Mouse (Mus musculus) layer of hippocampus, adult 18-20 months (tissue): Measurements from ENCODE around the gene Chchd5. TPM values are rescaled to one million over a fixed set of nuclear protein-coding genes. Genes with fewer than 3 reads are reported as not detected.

Experiments used
- DNase-seq, 2 experiments: peaks; one replicate each; pipeline ENCODE4 v3.0.0; 2022; ENCODE audit warnings: low spot score in 2 of 2
- total RNA-seq, 2 experiments: library from RNA; stranded (reverse); gene quantifications; 2 replicates each; pipeline ENCODE4 v1.2.3; 2021

Gene Chchd5
- total RNA-seq, 2 experiments from 2014 or later: 12.1 to 12.2 TPM

DNA sequence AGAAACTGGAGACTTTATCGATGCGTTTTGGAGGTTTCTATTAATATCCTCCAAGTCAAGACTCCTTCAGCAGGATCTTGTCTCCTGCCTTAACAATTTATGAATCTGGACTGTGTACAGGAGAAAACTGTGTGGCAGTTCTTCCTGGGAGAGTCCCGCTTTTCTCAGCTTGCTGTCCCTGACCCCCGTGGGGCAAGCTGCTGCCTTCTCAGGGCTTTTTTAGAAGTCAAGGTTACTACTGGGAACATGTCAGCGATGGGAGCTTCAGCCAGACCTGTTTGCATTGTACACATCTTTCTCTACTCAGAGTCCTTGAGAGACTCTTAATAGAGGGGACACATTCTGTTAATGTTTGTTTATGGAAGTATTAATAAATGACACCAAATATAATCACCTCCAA lies 20.9 kb downstream of the Chchd5 start:
- no peak for DNase-seq

DNA sequence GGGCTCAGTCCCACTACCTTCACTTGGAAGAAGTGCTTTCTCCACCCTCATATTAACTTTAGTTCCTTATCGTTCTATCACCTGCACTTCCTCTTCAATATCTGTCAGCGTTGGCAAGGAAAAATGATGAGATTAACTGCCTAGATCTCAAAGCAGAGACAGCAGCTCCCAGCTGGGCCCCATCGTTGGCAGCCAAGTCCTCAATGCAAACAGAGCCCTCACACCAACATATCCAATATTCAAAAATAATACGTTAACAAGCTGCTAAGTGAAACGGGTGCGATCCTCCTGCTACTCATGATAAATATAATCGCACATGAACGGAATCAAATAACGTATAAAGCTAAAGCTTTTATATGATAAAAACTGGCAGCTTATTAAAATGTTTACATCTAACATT lies 21.6 kb downstream of the Chchd5 start:
- peak in 1 of 2 experiments; percentile 19 for DNase-seq

DNA sequence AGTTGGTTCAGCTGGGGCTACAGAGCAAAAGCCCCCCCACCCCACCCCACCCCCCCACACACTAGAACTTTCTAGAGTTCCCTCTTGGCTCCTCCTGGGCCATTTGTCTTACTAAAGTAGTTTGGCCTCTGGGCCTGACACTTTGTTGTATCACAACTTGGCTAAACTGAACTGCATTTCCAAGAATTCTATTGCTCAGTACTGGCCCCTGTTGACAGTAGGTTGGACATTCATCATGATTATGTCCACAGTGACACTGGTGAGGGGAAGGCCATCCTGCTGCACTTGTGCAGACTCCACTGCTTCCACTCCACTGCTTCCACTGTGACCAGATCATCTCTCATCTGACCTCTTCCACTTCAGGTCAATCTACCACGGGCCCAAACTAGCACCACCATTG lies 23.3 kb downstream of the Chchd5 start:
- no peak for DNase-seq

DNA sequence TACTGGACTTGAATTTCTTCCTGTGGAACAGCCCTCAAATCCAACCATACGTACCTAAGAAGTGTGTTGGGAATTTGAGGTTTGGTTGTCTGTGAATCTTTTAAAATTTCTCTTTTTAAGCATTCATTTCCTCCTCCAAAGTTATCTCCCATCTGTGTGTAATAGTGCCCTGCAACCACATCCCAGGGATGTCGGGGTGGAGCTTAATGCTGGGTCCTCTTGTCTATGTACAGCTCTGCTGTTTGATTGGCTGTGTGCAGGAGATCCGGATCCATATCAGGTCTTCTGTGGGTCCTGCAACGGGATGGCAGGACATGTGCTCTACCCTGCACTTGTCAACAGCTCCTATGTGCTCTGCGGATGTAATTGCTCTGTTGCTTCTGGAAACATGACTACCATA lies 35.3 kb downstream of the Chchd5 start:
- no peak for DNase-seq

DNA sequence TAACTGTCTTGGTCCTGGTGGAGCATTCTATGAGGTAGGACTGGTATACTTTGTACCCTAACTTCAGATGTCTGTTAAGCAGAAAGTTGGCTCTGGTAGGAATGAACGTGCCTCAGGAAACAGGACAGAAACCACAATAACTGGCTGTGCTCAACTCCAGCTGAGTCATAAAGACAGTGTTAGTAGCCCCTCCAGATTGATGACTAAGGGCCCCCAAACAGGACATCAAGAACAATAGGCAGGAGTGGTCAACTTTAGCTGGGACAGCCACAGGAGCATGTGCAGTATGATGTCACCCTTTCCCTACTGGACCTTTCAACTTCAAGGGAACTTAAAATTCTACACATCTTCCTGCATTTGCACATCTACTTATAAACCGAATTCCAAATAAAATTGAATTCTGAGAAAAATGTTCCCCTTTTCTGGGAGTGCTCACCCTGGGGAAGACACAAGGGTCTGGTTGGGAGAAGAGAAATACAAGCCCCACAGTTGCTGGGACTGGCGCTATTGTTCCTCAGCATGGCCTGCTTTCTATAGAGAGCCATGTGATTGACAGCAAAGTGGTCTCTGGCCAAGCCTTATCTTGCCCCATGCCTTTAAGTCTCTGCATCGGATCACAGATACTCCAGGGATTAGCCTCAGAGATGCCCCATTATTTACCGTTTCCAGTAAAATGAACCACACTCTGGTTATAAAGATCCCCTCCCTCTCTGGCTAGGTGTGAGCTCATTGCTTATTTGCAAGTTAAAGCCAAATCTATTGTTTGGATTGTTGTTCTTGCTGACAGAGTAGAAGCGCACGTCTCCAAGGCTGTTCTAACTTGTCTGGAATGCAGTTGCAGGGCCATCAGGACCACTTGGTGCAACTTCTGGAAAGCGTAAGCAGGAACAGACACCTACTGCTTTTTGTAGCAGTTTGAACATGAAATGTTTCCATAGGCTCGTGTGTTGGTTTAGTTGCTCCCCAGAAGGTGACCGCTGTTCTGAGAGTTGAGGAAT lies 37.3 kb downstream of the Chchd5 start:
- no peak for DNase-seq

DNA sequence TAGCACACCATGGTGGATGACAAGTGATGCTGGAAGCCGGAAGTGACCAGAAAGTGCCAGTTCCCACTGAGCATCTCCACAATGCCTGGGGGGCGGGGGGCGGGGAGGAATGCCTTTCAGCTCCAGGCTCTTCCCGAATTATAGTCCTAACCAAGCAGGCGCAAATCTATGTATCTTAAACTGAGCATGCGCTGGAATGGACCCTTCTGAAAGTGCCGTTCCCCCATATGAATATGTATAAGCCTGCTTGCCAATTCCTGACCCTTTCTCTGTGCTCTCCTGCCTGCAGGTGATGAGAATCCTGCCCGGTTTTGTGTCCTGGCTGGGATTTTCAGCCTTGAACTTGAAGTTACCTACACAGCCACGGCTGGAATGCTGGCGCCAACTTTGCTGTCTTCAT lies 43.9 kb downstream of the Chchd5 start:
- DNase-seq: no peak

DNA sequence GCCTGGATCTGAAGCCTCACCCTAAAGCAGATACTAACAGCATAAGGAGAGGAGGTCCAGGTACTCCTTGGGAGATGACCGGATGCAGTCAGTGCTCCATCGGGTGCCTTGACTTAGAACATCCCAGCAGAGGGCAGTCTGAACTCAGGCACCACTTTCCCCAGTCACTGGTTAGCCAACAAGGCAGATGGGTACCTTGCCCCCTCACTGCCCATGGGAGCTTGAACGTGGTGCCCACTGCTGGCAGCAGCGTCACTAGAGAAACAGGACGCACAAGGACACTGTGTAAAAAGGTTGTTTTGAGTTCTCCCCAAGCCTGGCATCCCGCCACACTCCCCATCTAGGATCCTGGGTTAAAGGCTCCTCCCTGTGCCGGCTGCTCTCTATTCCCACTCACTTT lies 45.0 kb downstream of the Chchd5 start:
- peak in 1 of 2 experiments; percentile 71 for DNase-seq

DNA sequence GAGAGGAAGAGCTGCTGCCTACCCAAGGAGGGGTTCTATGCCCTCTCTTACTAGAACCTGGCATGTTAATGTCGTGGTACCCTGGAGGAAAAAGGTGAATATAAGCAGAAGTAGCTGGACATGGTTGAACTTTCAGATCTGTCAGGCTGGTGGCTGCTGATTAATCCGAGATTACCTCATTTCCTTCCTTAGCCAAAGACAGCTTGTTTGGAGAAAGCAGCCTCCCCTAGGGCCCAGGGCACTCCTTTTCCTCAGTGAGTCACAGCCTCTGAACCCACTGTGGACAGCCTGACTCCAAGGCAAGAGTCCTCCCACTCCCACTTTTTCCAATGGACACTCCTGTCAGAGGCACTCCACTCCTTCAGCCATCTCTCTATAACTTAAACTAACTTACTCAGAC lies 46.1 kb downstream of the Chchd5 start:
- DNase-seq: no peak

DNA sequence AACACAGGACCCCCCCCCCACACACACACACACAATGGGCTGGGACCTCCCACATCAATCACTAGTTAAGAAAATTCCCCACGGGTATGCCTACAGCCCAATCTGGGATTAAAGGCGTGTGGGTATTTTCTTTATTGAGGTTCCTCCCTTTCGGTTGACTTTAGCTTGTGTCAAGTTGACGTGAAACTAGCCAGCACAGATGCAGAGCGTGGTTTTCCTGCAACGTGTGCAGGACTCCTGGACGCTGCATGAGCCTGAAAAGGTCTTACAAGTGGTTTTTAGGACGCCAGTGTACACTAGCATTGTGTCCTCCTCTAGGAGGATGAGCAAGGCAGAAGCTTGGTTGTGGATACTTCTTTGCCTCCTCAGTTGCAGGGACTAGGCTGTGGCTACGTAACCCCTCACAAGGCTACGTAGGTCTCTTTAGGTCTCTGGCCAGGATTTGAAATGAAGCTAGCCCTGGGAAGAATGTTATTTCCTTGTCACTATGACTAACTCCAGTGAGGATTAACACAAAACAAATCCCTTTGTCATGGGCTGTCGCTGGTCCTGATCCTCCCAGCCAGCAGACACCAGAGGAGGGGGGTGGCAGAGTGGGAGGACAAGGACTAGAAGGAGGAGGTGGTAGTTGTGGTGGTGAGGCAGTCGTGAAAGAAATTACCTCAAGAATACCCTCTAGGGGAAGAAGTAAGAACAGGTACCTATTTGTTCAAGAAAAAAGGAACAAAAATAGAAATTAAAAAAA lies 47.3 kb downstream of the Chchd5 start:
- no peak for DNase-seq

DNA sequence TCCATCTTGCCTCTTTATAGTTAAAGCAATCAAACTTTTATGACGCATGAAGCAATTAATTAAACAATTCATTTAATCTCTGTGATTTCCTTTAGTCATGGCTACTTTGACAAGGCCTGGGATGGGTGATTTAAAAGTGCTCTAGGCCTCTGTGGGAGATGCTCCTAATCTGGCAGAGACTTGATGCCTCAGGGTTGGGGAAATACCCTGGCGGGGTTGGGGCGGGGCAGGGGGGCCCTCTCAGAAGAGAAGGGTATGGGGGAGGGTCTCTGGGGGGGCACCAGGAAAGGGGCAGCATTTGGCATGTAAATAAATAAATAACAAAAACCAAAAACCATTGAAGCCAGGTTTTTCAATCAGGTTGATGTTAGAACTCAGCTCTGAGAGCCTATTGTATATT lies 48.2 kb downstream of the Chchd5 start:
- DNase-seq: no peak

DNA sequence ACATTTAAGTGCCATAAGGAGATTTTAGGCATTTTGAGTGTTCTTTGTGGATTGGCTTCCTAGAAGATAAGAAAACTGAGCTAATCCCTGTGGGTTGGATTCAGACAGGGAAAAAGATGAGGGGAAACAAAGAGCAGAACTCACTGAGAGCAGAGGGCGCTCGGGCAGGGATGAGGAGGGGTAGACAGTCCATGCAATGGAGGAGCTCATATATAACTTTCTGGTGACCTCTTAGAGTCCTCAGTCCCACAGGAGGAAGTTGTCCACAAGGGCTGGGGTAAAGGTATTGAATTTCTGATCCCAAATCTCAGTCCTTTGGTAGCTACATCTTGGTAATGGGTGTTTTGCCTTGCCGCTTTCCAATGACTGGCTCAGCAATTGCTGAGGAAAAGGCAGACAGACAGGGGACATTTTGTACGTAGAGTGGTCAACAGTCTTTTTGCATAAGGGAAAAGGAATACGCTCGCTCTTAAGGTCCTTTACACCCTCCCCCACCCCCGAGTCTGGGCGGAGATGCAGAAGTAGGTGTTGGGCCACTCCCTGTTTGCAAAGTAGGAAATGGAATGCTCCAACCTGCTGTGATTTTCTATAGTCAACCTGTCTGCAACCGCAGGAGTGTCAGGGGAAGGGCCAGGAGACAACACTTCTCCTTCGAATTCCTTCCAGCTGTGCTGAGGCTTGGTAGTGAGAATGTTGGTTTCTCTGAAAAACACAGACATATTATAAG lies 48.8 kb downstream of the Chchd5 start:
- DNase-seq: no peak

DNA sequence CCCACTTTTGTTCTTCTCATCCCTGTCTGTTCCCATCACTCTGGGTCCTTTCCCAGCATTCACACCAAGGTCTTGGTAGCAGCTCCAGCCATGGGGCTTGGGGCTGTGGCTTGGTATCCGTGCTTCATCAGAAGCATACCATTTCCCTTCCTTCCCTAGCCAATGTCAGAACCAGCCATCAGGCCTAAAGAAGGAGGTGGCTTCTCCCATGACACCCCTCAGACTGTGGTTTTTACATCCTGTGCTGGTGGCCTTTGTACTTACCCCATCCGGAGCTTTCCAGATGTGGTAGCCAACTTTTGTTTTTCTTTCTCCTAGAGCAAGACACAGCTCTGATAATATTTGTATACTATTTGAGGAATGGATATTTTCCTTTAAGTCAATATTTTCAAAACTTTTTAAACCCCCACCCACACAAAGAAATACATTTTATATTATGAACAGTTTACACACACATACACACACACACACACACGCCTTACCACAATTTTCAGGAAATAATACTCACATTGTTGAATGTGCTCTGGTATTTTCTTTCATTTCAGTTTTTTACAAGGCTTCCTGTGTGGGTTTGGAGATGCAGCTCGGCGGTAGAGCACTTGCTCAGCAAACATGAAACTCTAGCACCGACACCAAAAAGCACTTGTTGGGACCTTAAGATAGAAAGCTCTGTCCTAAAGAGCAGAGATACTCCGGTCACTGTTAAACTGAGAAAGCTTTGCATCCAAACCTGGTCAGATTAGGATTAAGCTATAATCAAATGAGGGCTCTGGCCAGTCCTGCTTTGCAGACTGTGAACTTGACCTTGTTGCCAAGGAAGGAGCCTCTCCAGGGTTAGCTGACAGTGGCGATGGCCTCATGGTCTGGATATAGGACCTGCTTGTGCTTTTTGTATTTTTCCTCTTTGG lies 50.7 kb downstream of the Chchd5 start:
- no peak for DNase-seq

DNA sequence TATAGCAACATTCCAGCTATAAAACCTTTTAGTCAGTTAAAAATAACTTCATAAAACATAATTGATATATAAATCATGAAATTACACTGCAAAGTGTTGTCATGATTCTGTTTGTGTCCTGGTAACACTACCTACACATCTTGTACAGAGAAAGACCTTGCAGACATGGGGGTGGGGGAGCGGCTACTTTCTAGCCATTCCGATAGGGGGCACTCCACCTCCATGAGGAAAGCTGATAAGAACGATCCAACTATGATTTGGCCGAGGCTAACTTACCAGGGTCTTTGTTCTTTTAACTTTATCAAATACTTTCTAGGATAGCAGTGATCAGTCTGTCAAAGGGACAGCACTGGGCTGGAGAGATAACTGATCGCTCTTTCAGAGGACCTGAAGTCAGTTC lies 52.0 kb downstream of the Chchd5 start:
- no peak for DNase-seq

DNA sequence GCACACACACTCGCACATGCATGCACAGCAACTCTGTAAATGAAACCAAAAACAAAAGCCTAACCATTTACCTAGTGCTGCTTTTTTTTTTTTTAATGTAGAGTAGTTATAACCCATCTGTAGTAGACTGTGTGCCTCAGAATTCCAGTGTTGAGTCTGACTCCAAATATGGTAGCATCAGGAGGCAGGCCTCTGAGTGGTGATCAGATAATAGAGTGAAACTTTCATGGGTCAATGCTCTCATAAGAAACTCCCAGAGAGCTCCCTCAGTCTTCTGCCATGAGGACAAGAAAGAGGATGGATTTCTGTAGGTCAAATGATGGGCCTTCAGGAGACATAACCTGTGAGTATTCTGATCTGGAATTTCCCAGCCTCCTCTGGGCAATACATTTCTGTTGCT lies 52.9 kb downstream of the Chchd5 start:
- no peak for DNase-seq

DNA sequence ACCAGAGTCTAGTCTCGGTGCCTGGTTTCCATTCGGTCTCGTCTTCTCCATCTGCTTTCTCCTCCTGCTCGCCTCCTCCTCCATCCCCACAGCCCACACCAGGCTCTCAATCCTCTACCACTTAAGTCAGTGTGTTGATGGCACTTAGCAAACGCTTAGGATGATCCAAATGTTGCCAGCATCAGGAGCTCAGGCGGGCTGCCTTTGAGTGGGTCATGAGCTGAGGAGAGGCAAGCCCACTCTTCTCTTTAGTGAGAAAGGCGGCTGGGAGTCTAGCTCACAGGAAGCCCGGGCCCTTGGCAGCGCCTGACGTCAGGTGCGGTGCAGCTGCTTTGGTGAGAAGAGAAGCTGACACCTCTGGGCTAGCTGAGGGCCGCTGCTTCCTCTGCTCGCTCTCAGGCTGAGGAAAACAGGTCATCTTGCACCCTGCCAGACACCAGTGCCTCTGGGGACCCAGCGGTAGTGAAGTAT lies 54.1 kb downstream of the Chchd5 start:
- peak; percentile 41 to 63 for DNase-seq

Other genes starting within 250 kb of the Chchd5 start
- gene Zc3h8, start 185.6 kb upstream of the Chchd5 start, total RNA-seq: 1 to 10 TPM; 5.0 to 6.4 TPM
- 10 to 100 TPM; 15.3 to 16.4 TPM for gene Zc3h6, start 162.3 kb upstream of the Chchd5 start, total RNA-seq
- gene Gm10762, start 162.0 kb upstream of the Chchd5 start, total RNA-seq: 1 to 10 TPM; 3.6 to 4.5 TPM
- under 1 TPM in 1 of 2 experiments, not detected in 1; 0.10 TPM for gene Vinac1, start 81.5 kb upstream of the Chchd5 start, total RNA-seq
- gene Ttl, start 63.8 kb upstream of the Chchd5 start, total RNA-seq: 10 to 100 TPM; 34.3 to 34.5 TPM
- 10 to 100 TPM; 15.0 to 19.5 TPM for gene Polr1b, start 28.7 kb upstream of the Chchd5 start, total RNA-seq
- gene Slc20a1, start 69.1 kb downstream of the Chchd5 start, total RNA-seq: 100 to 1,000 TPM; 126 to 129 TPM
- gene Ckap2l, start 167.5 kb downstream of the Chchd5 start, total RNA-seq: under 1 TPM; 0.23 to 0.30 TPM
- gene Il1a, start 180.3 kb downstream of the Chchd5 start, total RNA-seq: under 1 TPM; 0.47 to 0.71 TPM
- gene Il1b, start 241.4 kb downstream of the Chchd5 start, total RNA-seq: not detected